Mouse (Mus musculus) spleen, adult 2 months (tissue): ENCODE measurements around the gene Rpp14. TPM values are rescaled to one million over a fixed set of nuclear protein-coding genes. Genes with fewer than 3 reads are reported as not detected.
"Not testable (repeated sequence)": the region's sequence is repeated elsewhere in the genome, so short reads cannot be mapped to it uniquely, and the experiment has no call there.

Source experiments
- DNase-seq, 2 experiments: peaks; one replicate each; pipeline versions ENCODE4 v3.0.0 to v3.0.0-alpha.2; 2012 to 2021; ENCODE audit warnings: low spot score in 2 of 2, low read depth in 1 of 2
- H3K27ac ChIP-seq: fragments of 200-500 bp; 2 replicates; pipeline ENCODE4 v1.5.1; 2012; ENCODE audit warnings: low read length, inconsistent platforms; ENCODE audit not compliant: insufficient read depth
- H3K27me3 ChIP-seq: fragments of 200-500 bp; 2 replicates; pipeline ENCODE4 v1.6.1; 2012; ENCODE audit warnings: mild to moderate bottlenecking, moderate library complexity, low read length, inconsistent platforms; ENCODE audit not compliant: control insufficient read depth, insufficient read depth
- H3K36me3 ChIP-seq: fragments of 200-500 bp; 2 replicates; pipeline ENCODE4 v1.6.1; 2012; ENCODE audit warnings: mild to moderate bottlenecking, low read length, inconsistent platforms; ENCODE audit not compliant: control insufficient read depth, insufficient read depth
- H3K4me1 ChIP-seq: fragments of 200-500 bp; 2 replicates; pipeline ENCODE4 v1.6.1; 2011; ENCODE audit warnings: inconsistent platforms; ENCODE audit not compliant: control insufficient read depth, insufficient read depth, insufficient read length
- H3K4me3 ChIP-seq: fragments of 200-500 bp; 2 replicates; pipeline ENCODE4 v1.5.1; 2011; ENCODE audit warnings: mild to moderate bottlenecking, inconsistent platforms; ENCODE audit not compliant: insufficient read depth, insufficient read length; ENCODE audit errors: extremely low read depth
- CTCF ChIP-seq: fragments of 200-500 bp; IDR thresholded peaks from 2 replicates; pipeline ENCODE4 v1.5.1; 2011; ENCODE audit warnings: mild to moderate bottlenecking, inconsistent platforms; ENCODE audit not compliant: insufficient read depth, insufficient read length, insufficient replicate concordance; ENCODE audit errors: extremely low read depth
- POLR2A ChIP-seq: fragments of 200-500 bp; IDR thresholded peaks from 2 replicates; pipeline ENCODE4 v1.6.1; 2011; ENCODE audit warnings: low read depth, low read length, inconsistent platforms
- WGBS: fragments of 180-500 bp; shearing (Covaris S2); methylation state at CpG from one replicate; pipeline ENCODE4 v1.1.7; 2018; 5-methylcytosine and 5-hydroxymethylcytosine counted together
- polyA plus RNA-seq: library from polyadenylated mRNA; depleted of rRNA; stranded (reverse); fragments of >200 nt; gene quantifications from 2 replicates; pipeline ENCODE4 v1.2.3, GENCODE M21; 2012

Gene Rpp14
- polyA plus RNA-seq, 1 experiment: 4.7 TPM

DNA sequence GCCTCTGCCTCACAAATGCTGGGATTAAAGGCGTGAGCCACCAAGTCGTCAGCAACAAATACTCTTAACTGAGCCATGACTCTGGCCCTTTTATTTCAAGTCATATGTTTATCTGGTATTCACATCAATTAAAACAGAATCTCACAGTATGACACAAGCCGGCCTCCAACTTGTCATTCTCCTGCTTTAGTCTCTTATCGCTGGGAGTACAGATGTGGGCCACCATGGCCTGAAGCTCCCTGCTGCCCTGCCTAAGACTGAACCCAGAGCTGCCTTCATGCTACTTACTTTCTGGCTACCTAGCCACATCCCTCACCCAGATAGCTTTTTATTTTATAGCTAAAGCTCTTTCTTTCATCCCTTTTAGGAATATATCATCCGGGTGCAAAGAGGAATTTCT, 39.3 kb downstream of the Rpp14 start:
- Histone ChIP-seq H3K27ac (no peak overlapping the region), H3K27me3 (no peaks in the 10 kb centered on the region)
- WGBS: 90% methylated on average over 5 of the region's 5 CpGs

DNA sequence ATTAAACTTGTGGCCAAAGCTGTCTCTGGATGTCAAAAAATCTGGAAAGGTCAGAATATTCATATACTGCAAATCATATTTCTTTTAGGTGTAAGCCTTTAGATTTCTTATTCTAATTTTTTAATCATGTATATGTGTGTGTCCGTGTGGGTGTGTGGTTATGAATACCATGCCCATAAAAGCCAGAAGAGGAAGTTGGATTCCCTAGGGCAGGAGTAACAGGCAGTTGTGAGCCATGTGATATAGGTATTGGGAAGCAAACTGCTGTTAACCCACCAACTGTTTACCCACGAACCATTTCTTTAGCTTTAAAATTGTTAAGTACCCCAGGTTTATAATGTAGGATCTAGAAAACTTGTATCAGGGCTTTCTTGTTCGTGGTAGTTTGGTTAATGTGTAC, 39.7 kb downstream of the Rpp14 start:
- no peak for TF ChIP-seq POLR2A
- TF ChIP-seq CTCF: no peak

More for the DNA sequence above, 39.3 kb downstream of the Rpp14 start:
- DNase-seq: no peak
- Histone ChIP-seq H3K36me3 (peaks cover 19% of the 10 kb centered on the region), H3K4me1 (peaks cover 14% of the 10 kb centered on the region; the same call in 1 of the 2 replicates), H3K4me3 (no peak overlapping the region)
- TF ChIP-seq CTCF (no peak), POLR2A (no peak)

DNA sequence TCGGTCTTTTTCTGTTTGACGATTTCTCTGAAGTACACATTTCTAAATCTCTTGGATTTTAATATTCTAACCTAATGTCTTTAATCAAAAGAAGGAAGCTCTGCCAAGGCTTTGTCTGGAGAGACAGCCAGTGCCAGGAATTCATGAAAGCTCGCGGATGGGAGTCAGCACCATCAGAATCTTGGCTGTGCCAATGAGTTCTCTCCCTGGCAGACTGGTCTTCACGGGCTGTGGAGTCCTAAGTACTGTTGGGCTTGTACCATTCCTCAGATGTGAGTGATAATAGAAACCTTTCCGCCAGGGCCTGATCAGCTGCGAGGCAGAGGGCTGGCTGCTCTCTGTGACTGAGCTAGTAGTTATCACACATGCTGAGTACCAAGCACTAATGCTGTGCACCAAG, 43.0 kb downstream of the Rpp14 start:
- Histone ChIP-seq H3K27ac (no peak overlapping the region), H3K36me3 (peaks cover 34% of the 10 kb centered on the region), H3K4me3 (no peak overlapping the region), H3K4me1 (peaks cover 4% of the 10 kb centered on the region), H3K27me3 (no peaks in the 10 kb centered on the region)
- WGBS: 92% methylated on average over 7 of the region's 7 CpGs
- TF ChIP-seq POLR2A (no peak), CTCF (no peak)
- no peak for DNase-seq

More for the DNA sequence above, 39.7 kb downstream of the Rpp14 start:
- Histone ChIP-seq H3K36me3 (peaks cover 21% of the 10 kb centered on the region), H3K27ac (no peak overlapping the region), H3K27me3 (no peaks in the 10 kb centered on the region), H3K4me1 (peaks cover 14% of the 10 kb centered on the region; the same call in 1 of the 2 replicates), H3K4me3 (no peak overlapping the region)
- WGBS: 38% methylated on average over 3 of the region's 3 CpGs
- no peak for DNase-seq

DNA sequence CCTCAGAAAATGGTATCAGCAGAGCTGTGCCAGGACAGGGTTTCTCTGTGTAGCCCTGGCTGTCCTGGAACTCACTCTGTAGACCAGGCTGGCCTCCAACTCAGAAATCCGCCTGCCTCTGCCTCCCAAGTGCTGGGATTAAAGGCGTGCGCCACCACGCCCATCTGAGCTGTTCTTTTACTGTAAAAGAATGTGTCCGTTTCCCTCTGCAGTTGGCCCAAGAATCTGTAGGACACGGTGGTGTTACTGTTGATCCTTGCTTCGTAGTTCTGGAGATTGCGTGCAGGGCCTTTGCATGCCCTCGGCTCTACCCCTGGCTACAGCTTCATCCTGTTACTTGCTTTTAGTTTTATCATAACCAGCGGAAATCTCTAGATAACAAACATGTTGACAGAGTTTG, 43.4 kb downstream of the Rpp14 start:
- not testable (repeated sequence) for H3K27me3 ChIP-seq, H3K4me3 ChIP-seq, H3K27ac ChIP-seq, DNase-seq, H3K4me1 ChIP-seq
- H3K36me3 ChIP-seq: peaks cover 34% of the 10 kb centered on the region
- WGBS: 92% methylated on average over 10 of the region's 10 CpGs

DNA sequence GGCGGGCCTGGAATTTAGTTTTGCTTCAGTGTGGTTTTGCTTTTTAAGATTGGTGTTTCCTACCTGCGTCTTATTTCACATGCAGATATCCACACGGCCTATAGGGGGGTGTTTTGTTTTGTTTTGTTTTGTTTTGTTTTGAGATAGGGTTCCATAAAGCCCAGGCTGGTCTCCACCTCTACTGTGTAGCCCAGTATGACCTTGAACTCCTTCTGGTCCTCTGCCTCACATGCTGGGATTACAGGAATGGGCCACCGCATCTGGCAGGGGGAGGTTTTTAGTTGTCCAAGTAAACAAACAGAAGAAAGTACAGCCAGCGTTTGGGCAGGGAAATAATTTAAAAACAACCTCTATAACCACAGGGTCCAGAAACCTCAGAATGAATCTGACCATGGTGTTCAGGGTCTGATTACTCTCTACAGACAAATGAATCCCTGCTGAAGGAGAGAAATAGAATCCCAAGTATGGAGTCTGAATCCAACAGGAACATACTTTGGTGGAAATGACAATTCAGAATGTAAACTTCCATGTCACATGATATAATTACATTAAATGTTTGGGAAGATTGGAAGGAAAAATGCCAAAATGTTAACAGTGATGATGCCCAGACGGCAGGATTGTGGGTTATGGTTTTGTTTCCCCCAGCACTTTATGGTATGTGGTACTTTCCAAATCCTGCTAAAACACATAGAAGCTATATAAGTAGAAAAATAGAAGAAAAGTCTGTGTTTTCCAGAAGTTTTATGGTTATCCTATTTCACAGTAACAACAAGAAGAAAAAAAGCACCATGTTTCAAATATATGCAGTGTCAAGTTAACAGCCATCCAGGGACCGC, 44.1 kb downstream of the Rpp14 start:
- peaks cover 4% of the 10 kb centered on the region for H3K4me1 ChIP-seq
- 86% methylated on average over 7 of the region's 7 CpGs for WGBS
- no peak for DNase-seq
- peaks cover 34% of the 10 kb centered on the region for H3K36me3 ChIP-seq
- no peak overlapping the region for H3K27ac ChIP-seq
- no peaks in the 10 kb centered on the region for H3K27me3 ChIP-seq
- no peak for TF ChIP-seq POLR2A
- no peak for TF ChIP-seq CTCF
- no peak overlapping the region for H3K4me3 ChIP-seq

DNA sequence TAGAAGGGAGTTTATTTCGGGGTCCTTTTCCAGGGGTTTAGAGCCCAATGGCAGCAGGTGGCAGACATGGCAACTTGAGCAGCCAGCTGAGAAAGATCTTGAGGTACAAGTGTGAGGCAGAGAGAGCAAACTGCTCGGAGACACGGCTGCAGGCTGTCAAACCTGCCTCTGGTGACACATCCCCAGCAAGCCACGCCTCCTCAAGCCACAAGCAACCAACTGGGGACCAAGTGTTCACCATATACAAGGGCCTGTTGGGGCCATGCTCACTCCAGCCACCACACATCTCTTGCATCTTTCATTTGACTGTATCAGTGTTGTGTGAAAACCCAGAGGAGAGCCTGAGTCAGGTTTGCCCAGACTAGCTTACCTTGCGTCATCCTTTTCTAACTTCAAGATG, 47.8 kb downstream of the Rpp14 start:
- peak in 1 of 2 experiments; percentile 63 for DNase-seq
- no peak overlapping the region for H3K4me3 ChIP-seq
- no peak for TF ChIP-seq CTCF
- TF ChIP-seq POLR2A: no peak
- 70% methylated on average over 5 of the region's 5 CpGs for WGBS
- no peaks in the 10 kb centered on the region for H3K27me3 ChIP-seq
- H3K4me1 ChIP-seq: peaks cover 7% of the 10 kb centered on the region
- peaks cover 31% of the 10 kb centered on the region for H3K36me3 ChIP-seq
- H3K27ac ChIP-seq: peak overlapping the region; percentile 33

DNA sequence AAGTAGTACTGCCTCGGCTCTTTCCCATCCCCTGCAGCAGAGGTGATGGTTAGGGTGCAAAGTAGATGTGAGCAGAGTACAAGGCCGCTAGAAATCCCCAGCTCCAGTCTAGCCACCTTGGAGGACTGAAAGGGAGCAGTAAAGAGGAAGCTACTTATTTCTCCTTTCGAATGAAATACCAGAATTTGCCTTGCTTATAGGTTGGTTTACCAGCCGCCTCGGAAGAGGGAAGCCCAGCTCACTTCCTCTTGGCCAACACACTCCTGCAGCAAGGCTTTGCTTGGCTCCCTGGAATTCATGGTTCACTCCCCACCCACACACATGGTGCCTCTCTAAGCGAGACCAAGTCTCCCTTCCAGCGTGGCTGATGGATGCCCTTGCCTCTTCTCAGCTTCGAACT, 52.6 kb downstream of the Rpp14 start:
- DNase-seq: peak in 1 of 2 experiments; percentile 12
- peaks cover 10% of the 10 kb centered on the region for H3K36me3 ChIP-seq

More for the DNA sequence above, 52.6 kb downstream of the Rpp14 start:
- Histone ChIP-seq H3K27me3 (no peaks in the 10 kb centered on the region), H3K27ac (peak overlapping the region; percentile 62), H3K4me3 (no peak overlapping the region), H3K4me1 (peaks cover 14% of the 10 kb centered on the region; the same call in 1 of the 2 replicates)
- WGBS: 43% methylated on average over 8 of the region's 8 CpGs
- TF ChIP-seq POLR2A (no peak), CTCF (no peak)
